Mouse (Mus musculus): ENCODE results near the gene Prorsd1. TPM values are rescaled to one million over a fixed set of nuclear protein-coding genes. Genes with fewer than 3 reads are reported as not detected.
"Not testable (repeated sequence)": the region's sequence is repeated elsewhere in the genome, so short reads cannot be mapped to it uniquely, and the experiment has no call there.

Prorsd1 gene
- polyA plus RNA-seq (2012; rRNA removed) = 4.0 and 4.5 TPM in 2 replicates

DNA sequence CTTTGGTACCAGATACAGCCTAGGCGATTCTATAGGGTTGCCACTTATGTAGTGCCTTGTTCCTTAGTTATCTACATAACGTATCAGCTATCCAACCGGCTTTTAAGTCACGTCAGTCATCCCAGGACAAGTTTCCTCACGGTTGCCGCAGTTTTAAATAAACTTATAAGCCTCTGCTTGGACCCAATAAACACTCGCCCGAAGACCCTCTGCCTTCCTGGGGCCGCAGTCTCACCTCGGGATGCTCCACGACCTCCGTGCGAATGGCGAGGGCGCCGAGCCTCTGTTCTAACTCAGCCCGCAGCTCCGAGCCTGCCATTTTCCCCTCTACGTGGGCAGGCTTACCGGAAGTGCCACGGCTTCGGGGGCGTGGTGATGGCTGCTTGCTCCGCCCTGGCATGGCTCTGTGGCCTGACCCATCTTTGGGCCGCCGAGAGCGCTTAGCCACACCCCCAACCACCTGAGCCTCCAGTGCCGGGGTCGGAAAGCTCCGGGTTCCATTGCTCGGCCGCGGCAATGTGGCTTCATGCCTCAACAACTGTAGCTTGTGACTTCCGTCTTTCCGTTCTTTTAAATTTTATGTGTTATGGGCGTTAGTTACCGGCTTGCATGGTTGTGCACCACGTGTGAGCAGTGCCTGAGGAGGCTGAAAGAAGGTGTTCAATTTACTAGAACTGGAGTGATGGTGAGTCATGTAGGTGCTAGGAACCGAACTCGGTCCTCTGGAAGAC is at the start of gene Prorsd1:
Prorsd1 (minus strand) TSS at position 352 of the 731 bp plus-strand sequence.
- no peak for TF ChIP-seq CTCF (IDR thresholded peaks at IDR 0.05; ENCODE audit: extremely low read depth, insufficient read depth, low read length)
- no peak; the same call in 1 of the 2 replicates for TF ChIP-seq POLR2A (IDR thresholded peaks at IDR 0.05; ENCODE audit: extremely low read depth, insufficient read depth, low read length)
- Histone ChIP-seq H3K27ac (ENCODE audit: insufficient read depth, low read length) (peak within 1 kb of the TSS; percentile 39), H3K4me1 (ENCODE audit: control insufficient read depth, insufficient read depth, low read length) (no peaks in the 10 kb centered on the region; the same call in 1 of the 2 replicates), H3K4me3 (ENCODE audit: insufficient read depth, low read length) (peak within 1 kb of the TSS; percentile 75)

DNA sequence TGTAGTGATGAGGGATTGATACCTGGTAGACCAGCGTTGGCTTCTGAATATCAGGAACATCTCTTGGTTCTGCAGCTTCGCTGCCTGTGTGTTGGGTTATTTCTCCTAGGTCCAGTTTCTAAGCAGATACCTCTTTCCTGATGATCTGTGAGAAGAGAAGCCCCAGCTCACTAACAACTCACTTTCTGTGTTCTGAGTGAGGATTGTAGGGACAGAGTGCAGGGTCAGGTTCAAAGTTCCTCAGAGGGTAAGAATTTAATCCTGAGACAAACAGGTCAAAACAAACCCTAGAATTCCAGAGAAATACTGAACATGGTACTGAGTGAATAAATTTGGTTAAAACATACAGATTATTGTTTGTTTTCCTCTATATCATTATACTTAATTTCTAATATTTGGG is 48.6 kb upstream of the Prorsd1 start:
- no peak overlapping the region for H3K27ac ChIP-seq (ENCODE audit: insufficient read depth, low read length)
- no peak overlapping the region for H3K4me3 ChIP-seq (ENCODE audit: insufficient read depth, low read length)
- H3K4me1 ChIP-seq (ENCODE audit: control insufficient read depth, insufficient read depth, low read length) = no peaks in the 10 kb centered on the region
- TF ChIP-seq CTCF (IDR thresholded peaks at IDR 0.05; ENCODE audit: extremely low read depth, insufficient read depth, low read length) = no peak

DNA sequence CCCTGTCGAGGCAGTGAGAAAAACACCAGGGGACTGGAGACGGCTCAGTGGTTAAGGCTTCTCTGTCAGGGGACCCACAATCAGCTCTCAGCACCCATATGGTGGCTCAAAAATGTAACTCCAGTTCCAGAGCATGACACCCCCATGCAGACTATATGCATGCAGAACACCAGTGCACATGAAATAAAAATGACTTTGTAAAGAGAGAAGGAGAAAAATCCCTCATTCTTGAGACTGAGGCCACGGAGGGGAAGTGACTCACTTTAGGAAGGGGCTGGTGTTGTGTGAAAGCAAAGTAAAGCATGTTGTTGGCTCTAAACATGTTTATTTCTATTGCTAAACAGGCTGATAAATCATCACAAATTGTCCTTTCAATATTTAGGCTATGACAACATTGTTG is 46.2 kb upstream of the Prorsd1 start:
- Histone ChIP-seq H3K27ac (ENCODE audit: insufficient read depth, low read length) (no peak overlapping the region), H3K4me1 (ENCODE audit: control insufficient read depth, insufficient read depth, low read length) (no peaks in the 10 kb centered on the region), H3K4me3 (ENCODE audit: insufficient read depth, low read length) (no peak overlapping the region)
- TF ChIP-seq POLR2A (IDR thresholded peaks at IDR 0.05; ENCODE audit: extremely low read depth, insufficient read depth, low read length) = no peak

DNA sequence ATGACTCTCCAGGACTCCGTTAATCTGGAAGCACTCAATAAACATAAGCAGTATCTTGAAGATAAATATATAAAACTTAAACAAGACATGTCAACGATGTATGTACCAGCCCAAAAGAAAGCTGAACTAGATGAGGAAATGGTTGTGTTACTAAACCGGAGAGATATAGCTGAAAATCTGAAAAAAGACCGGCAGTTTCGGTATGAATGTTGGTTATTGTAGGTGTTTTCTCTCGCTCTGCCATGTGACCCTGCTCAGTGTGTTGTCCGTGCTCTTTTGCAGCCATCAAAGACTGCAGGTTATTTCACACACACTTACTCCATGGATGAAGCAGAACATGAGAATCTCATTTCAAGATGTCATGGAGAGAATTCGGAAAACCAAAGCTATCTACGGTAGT is 45.6 kb upstream of the Prorsd1 start:
- H3K4me1 ChIP-seq (ENCODE audit: control insufficient read depth, insufficient read depth, low read length) = no peaks in the 10 kb centered on the region
- TF ChIP-seq CTCF (IDR thresholded peaks at IDR 0.05; ENCODE audit: extremely low read depth, insufficient read depth, low read length) (no peak), POLR2A (IDR thresholded peaks at IDR 0.05; ENCODE audit: extremely low read depth, insufficient read depth, low read length) (no peak)
- H3K27ac ChIP-seq (ENCODE audit: insufficient read depth, low read length) = no peak overlapping the region
- no peak overlapping the region for H3K4me3 ChIP-seq (ENCODE audit: insufficient read depth, low read length)

DNA sequence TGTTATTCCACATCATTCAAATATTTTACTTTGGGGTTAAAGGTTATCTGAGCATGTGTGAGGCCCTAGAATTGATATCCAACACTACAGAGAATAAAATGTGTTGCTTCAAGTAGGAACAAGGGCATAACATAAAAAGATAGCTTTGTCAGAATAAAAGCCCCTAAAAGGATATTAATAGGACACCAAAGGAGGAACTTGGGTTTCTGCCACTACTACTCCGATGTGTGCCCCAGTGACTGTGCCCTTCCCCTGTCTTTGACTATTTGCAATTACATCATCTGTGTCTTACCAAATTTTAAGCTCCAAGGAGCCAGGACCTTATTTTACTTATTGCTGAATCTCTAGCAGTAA is 34.6 kb upstream of the Prorsd1 start:
- Histone ChIP-seq H3K4me1 (ENCODE audit: control insufficient read depth, insufficient read depth, low read length) (no peaks in the 10 kb centered on the region), H3K27ac (ENCODE audit: insufficient read depth, low read length) (no peak overlapping the region), H3K4me3 (ENCODE audit: insufficient read depth, low read length) (no peak overlapping the region)
- TF ChIP-seq CTCF (IDR thresholded peaks at IDR 0.05; ENCODE audit: extremely low read depth, insufficient read depth, low read length) = no peak
- no peak for TF ChIP-seq POLR2A (IDR thresholded peaks at IDR 0.05; ENCODE audit: extremely low read depth, insufficient read depth, low read length)

DNA sequence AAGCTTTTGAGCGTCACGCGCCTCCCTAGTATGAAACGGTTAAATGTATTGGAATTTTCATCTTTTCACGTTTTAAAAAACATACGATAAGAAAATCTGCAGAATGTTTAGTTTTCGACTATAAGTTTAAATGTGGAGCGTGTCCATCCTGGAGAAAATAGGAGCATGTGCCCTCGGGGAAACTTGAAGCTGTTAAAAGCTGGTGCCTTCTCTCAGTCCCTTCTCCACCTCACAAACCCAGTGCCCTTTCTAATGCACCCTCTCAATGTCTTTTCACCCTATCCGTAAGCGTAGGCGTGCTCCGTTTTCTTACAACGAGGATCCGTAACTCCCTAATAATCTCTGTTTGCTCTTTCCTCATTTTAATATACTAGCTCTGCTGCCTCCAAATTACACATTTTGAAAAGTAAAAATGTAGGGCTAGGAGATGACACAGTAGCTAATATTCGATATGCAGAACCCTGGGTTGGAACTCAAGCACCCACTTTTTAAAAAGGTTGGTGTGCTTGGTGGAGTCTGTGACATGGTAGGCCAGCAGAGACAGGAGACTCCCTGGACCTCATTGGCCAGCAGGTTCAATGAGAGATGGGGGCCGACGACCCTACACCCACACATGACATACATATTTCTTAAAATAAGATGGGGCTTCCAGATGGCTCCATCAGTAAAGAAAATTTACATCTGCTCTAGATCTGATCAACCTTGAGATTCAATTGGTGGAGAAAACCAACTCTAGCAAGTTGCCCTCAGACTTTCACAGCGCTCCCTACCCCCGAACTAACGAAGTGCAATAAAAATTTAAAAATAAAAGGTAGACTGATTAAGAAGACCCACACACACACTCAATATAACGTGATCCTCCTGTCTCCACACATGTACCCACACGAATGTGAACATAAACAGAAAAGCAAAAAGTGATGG is 33.9 kb upstream of the Prorsd1 start:
- Histone ChIP-seq H3K4me3 (ENCODE audit: insufficient read depth, low read length) (peak overlapping the region; percentile 47), H3K4me1 (ENCODE audit: control insufficient read depth, insufficient read depth, low read length) (no peaks in the 10 kb centered on the region), H3K27ac (ENCODE audit: insufficient read depth, low read length) (no peak overlapping the region)
- TF ChIP-seq POLR2A (IDR thresholded peaks at IDR 0.05; ENCODE audit: extremely low read depth, insufficient read depth, low read length) (no peak), CTCF (IDR thresholded peaks at IDR 0.05; ENCODE audit: extremely low read depth, insufficient read depth, low read length) (no peak)

DNA sequence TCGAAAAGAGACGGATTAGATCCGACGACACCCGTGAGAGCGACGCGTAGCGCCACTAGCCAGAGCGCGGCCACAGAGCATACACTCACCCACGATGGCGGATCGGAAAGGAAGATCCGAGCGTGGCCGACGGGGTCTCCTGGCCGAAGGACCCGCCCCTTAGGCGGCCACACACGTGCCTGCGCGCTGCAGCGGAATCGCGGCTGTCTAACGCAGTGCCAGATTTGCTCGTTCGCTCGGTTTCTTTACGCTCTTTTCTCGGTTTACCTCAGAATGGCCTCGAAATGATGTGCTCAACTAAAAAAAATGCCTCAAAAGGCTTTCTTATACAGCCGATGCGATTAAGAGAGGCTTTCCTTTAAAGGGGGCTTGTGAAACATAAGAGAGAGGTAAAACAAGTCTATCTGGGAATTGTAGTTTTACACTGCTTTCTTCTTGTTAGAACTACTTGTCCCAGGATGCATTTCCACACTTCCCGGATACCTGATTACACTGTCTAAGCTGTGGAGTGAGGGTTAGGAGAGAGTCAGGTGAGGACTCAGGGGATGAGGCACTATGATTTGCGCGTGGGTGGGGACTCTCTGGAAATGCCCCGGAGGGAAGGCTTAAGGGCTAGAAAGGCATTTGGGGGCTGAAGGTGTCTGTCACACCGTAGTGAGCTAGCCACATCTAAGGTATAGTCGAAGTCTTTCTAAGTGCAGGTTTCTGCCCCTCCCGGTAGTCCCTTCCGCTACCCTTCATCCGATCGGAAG is 33.1 kb upstream of the Prorsd1 start, which contains the start of the genes Clhc1 and Rps27a:
Clhc1 (plus strand) TSS at position 199 of the 752 bp plus-strand sequence.
Rps27a (minus strand) TSS at position 358 of the 752 bp plus-strand sequence.
- Histone ChIP-seq H3K27ac (ENCODE audit: insufficient read depth, low read length) (peak within 1 kb of the TSS; percentile 76), H3K4me3 (ENCODE audit: insufficient read depth, low read length) (peak within 1 kb of the TSS; percentile 47), H3K4me1 (ENCODE audit: control insufficient read depth, insufficient read depth, low read length) (no peaks in the 10 kb centered on the region)
- TF ChIP-seq POLR2A (IDR thresholded peaks at IDR 0.05; ENCODE audit: extremely low read depth, insufficient read depth, low read length) = peak; percentile 95
- TF ChIP-seq CTCF (IDR thresholded peaks at IDR 0.05; ENCODE audit: extremely low read depth, insufficient read depth, low read length) = no peak

DNA sequence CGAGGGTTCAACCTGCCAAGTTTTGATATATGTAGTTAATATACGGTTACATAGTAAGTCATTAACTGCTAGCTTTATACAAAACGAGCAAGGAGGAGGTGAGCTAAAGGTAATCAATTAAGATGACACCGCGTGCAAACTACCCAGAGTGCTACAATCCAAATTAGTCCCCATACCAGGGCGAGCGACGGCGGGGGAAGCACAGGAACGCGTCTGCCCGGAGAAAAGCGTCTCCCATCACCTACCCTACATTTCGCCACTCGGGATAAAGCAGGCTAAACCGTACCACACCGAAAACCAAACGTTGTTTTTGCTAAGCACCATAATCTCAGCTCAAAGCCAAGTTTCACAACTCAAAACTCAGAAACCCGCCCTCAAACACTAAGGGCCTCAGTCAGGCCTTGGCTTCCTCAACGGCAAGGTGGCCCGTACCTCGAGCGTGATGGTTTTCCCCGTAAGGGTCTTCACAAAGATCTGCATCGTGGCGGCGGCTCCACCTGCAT is 32.5 kb upstream of the Prorsd1 start:
- TF ChIP-seq CTCF (IDR thresholded peaks at IDR 0.05; ENCODE audit: extremely low read depth, insufficient read depth, low read length) (no peak), POLR2A (IDR thresholded peaks at IDR 0.05; ENCODE audit: extremely low read depth, insufficient read depth, low read length) (no peak)
- H3K4me3 ChIP-seq (ENCODE audit: insufficient read depth, low read length) = peak overlapping the region; percentile 47
- H3K4me1 ChIP-seq (ENCODE audit: control insufficient read depth, insufficient read depth, low read length) = no peaks in the 10 kb centered on the region
- peak overlapping the region; percentile 13; the same call in 1 of the 2 replicates for H3K27ac ChIP-seq (ENCODE audit: insufficient read depth, low read length)

DNA sequence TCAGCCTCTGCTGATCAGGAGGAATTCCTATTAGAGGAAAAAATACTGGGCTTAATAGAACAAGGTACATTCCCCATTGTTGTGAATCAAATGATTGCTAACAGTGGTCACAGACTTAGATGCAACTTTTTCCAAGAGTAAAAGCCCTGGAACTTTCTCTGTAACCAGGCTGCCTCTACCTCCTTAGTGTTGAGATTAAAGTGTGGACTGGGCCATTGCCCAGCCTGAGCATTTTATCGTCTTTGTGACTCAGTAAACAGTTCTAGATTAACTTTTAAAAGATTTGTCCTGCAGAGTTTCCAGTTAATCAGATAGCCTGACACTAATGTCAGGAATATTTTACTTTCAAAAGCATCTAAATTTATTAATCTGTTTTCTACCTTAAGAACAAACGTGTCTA is 31.9 kb upstream of the Prorsd1 start:
- Histone ChIP-seq H3K27ac (ENCODE audit: insufficient read depth, low read length) (no peak overlapping the region), H3K4me3 (ENCODE audit: insufficient read depth, low read length) (peak overlapping the region; percentile 47; the same call in 1 of the 2 replicates), H3K4me1 (ENCODE audit: control insufficient read depth, insufficient read depth, low read length) (no peaks in the 10 kb centered on the region)
- no peak for TF ChIP-seq POLR2A (IDR thresholded peaks at IDR 0.05; ENCODE audit: extremely low read depth, insufficient read depth, low read length)
- TF ChIP-seq CTCF (IDR thresholded peaks at IDR 0.05; ENCODE audit: extremely low read depth, insufficient read depth, low read length) = no peak

DNA sequence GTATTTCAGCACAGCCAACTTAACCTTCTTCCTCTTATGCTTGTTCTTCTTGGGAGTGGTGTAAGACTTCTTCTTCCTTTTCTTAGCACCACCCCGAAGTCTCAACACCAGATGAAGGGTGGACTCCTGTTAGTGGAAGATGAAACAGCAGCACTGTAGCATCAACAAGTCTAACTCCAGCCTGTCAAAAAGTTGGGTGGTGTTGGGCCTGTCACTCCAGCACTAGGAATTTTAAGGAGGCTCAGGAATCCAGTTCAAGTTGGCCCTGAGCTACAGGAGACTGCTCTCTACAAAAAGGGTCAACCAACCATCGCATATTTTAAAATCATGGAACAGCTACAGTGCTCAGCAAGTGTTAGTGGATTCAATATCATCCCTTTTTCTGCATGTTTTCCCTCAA is 31.5 kb upstream of the Prorsd1 start:
- H3K4me3 ChIP-seq (ENCODE audit: insufficient read depth, low read length); H3K4me1 ChIP-seq (ENCODE audit: control insufficient read depth, insufficient read depth, low read length); H3K27ac ChIP-seq (ENCODE audit: insufficient read depth, low read length): not testable (repeated sequence)

DNA sequence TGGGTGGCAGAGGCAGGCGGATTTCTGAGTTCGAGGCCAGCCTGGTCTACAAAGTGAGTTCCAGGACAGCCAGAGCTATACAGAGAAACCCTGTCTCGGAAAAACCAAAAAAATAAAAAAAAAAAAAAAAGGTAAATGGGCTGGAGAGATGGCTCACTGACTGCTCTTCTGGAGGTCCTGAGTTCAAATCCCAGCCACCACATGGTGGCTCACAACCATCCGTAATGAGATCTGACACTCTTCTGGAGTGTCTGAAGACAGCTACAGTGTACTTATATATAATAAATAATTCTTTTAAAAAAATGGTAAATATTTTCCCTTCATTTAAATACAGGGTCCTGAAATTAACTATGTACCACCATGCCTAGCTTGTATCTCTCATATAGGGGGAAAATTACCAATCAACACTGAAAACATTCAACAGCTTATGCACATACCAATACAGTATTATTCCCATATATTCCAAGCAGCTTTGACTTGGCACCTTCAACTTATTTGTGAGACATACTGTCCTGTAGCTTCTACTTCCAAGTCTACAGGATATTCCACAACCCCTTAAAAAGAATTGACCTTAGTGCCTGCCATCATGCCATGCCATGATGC is 30.4 kb upstream of the Prorsd1 start:
- H3K4me3 ChIP-seq (ENCODE audit: insufficient read depth, low read length); H3K27ac ChIP-seq (ENCODE audit: insufficient read depth, low read length); H3K4me1 ChIP-seq (ENCODE audit: control insufficient read depth, insufficient read depth, low read length): not testable (repeated sequence)

Measured in cortical plate, adult 2 months (tissue).